Mouse (Mus musculus) forebrain, postnatal 0 days (tissue): Measurements from ENCODE around the gene Esr1. TPM values are rescaled to one million over a fixed set of nuclear protein-coding genes. Genes with fewer than 3 reads are reported as not detected.

ENCODE experiments used
- ATAC-seq: fragments of 200-750 bp; cut with Nextera tagmentation; 2 replicates; pipeline ENCODE4 v1.8.0; 2017; ENCODE audit warnings: mild to moderate bottlenecking, moderate library complexity
- DNase-seq: peaks from one replicate; pipeline ENCODE4 v3.0.0-alpha.2; 2015
- H3K27ac ChIP-seq: fragments of 300-500 bp; sonication (generic); 2 replicates; pipeline ENCODE4 v1.5.1; 2014; ENCODE audit warnings: low read depth, mild to moderate bottlenecking, antibody characterized with exemption, low read length, moderate library complexity, mixed read lengths
- H3K27me3 ChIP-seq: fragments of 300-500 bp; sonication (generic); 2 replicates; pipeline ENCODE4 v1.6.1; 2014; ENCODE audit warnings: mild to moderate bottlenecking, low read length, mixed read lengths; ENCODE audit not compliant: insufficient read depth
- H3K36me3 ChIP-seq: fragments of 300-500 bp; sonication (generic); 2 replicates; pipeline ENCODE4 v1.6.1; 2014; ENCODE audit warnings: mild to moderate bottlenecking, moderate library complexity; ENCODE audit not compliant: insufficient read depth
- H3K4me1 ChIP-seq: fragments of 300-500 bp; sonication (generic); 2 replicates; pipeline ENCODE4 v1.6.1; 2014; ENCODE audit warnings: antibody characterized with exemption; ENCODE audit not compliant: insufficient read depth
- H3K4me2 ChIP-seq: fragments of 300-500 bp; sonication (generic); 2 replicates; pipeline ENCODE4 v1.6.1; 2014; ENCODE audit warnings: low read depth, mild to moderate bottlenecking, moderate library complexity
- H3K4me3 ChIP-seq: fragments of 300-500 bp; sonication (generic); 2 replicates; pipeline ENCODE4 v1.5.1; 2014; ENCODE audit warnings: low read depth, low read length, mixed read lengths
- H3K9ac ChIP-seq: fragments of 300-500 bp; sonication (generic); 2 replicates; pipeline ENCODE4 v1.6.1; 2014; ENCODE audit warnings: mild to moderate bottlenecking
- H3K9me3 ChIP-seq: fragments of 300-500 bp; sonication (generic); 2 replicates; pipeline ENCODE4 v1.6.1; 2016; ENCODE audit warnings: low read length
- CTCF ChIP-seq: sonication (generic); IDR thresholded peaks from 2 replicates; pipeline ENCODE4 v1.5.1; 2016; ENCODE audit warnings: antibody characterized with exemption, control low read depth, low read depth
- WGBS: fragments of 180-500 bp; shearing (Covaris S2); extraction: QIAGEN DNeasy Blood & Tissue Kit; methylation state at CpG from one replicate; pipeline ENCODE4 v1.1.7; 2014; 5-methylcytosine and 5-hydroxymethylcytosine counted together
- polyA plus RNA-seq: library from polyadenylated mRNA; unstranded; fragments of >200 nt; fragmentation: Nextera tagmentation; extraction: Ambion mirVana; gene quantifications from 2 replicates; pipeline ENCODE4 v1.2.1, GENCODE M21; 2015
- total RNA-seq: library from RNA; depleted of rRNA; stranded (reverse); fragments of >200 nt; gene quantifications from 2 replicates; pipeline ENCODE4 v1.2.3, GENCODE M21; 2014

Esr1 gene
- total and polyA plus RNA-seq, 2 experiments from 2014 or later, result 1.2 to 1.3 TPM

DNA sequence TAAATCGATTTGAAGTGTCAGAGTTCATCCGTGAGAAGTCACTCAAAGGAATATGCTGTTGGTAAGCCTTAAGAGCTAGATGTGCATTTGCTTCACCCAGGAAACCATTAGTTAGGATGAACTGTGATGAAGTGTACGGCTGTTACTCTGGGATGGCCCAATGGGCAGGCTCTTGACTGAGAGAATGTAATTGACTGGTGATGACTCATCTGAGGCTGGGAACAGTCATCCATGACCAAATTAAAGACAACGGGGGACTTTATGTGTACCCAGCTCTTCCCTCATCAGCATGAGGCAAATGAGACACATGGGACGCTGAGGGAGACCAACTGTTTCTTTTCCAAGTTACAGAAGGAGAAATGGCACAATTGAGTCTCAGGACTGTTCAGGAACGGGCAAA lies 219.2 kb downstream of the Esr1 start:
- H3K4me3 ChIP-seq, result no peak overlapping the region
- 86% methylated on average over 6 of the region's 6 CpGs for WGBS

DNA sequence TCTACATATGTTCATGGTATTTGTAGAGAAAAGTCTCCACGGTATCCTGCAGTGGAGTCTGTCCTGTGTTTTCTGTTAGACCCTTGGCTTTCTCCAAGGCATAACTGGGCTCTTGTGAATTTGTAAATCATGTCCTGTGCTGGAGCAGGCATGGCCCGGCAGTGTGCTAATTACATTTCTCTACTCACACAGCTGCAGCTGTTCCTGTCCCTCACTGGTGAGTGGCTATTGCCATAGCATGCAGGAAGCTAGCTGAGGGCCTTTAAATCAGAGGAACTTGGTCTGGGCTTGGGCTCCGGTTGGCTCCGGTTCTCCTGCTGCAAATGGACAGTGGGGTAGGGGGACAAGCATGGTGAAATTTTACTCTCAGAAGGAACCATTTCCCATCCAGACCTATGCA lies 226.7 kb downstream of the Esr1 start:
- H3K27me3 ChIP-seq, result no peaks in the 10 kb centered on the region
- H3K4me2 ChIP-seq, result no peak overlapping the region
- no peak for TF ChIP-seq CTCF
- no peaks in the 10 kb centered on the region for H3K4me1 ChIP-seq
- H3K9ac ChIP-seq, result no peak overlapping the region
- WGBS, result 81% methylated on average over 4 of the region's 4 CpGs
- DNase-seq (no peak), ATAC-seq (no peak)
- H3K27ac ChIP-seq, result no peak overlapping the region
- H3K36me3 ChIP-seq, result no peaks in the 10 kb centered on the region
- no peak overlapping the region for H3K4me3 ChIP-seq
- no peaks in the 10 kb centered on the region for H3K9me3 ChIP-seq

More for the DNA sequence above, 219.2 kb downstream of the Esr1 start:
- DNase-seq, result no peak
- Histone ChIP-seq H3K36me3 (no peaks in the 10 kb centered on the region), H3K9ac (no peak overlapping the region), H3K4me2 (no peak overlapping the region), H3K9me3 (no peaks in the 10 kb centered on the region), H3K4me1 (no peaks in the 10 kb centered on the region), H3K27me3 (no peaks in the 10 kb centered on the region), H3K27ac (no peak overlapping the region)
- TF ChIP-seq CTCF, result no peak
- no peak for ATAC-seq

DNA sequence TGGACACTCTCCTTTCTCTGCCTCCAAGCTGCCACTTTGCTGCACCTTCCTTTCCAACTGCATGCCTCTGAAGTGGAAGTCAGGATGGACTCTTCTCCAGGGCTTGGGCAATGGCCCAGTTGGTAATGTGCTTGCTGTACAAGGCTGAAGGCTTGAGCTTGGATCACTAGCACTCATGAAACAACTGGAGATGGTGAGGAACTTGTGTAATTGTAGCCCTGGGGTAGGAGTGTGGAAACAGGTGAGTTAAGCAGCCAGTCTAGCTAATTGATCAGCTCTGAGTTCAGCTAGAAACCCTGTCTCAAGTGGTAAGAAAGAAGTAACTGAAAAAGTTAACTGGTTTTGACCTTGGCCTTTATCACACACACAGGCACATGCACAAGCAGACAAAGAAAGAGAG lies 229.6 kb downstream of the Esr1 start:
- Histone ChIP-seq H3K4me2 (no peak overlapping the region), H3K27ac (no peak overlapping the region), H3K27me3 (no peaks in the 10 kb centered on the region), H3K4me1 (no peaks in the 10 kb centered on the region), H3K4me3 (no peak overlapping the region), H3K9me3 (no peaks in the 10 kb centered on the region), H3K36me3 (no peaks in the 10 kb centered on the region), H3K9ac (no peak overlapping the region)
- DNase-seq (no peak), ATAC-seq (no peak)
- TF ChIP-seq CTCF, result no peak

DNA sequence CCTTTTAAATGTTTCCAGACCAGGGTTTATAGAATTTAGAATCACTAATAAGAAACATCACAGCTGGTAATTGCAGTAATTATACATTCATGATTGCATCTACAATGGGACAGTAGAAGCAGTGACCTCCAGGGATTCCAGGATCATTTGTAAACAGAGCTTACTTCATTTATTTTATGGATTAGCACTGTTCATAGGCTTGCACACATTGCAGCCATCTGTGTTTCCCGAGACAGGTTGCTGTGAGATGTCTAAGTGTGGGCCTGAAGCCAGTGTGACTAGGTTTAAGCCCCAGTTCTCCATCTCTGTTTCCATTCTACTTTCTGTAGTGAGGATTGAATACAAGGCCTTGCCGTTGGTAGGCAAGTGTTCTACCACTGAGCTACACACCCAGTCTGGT lies 236.1 kb downstream of the Esr1 start:
- H3K4me1 ChIP-seq, result no peaks in the 10 kb centered on the region
- no peak overlapping the region for H3K9ac ChIP-seq
- no peaks in the 10 kb centered on the region for H3K9me3 ChIP-seq
- no peak for DNase-seq
- H3K4me3 ChIP-seq, result no peak overlapping the region
- 72% methylated on average over 2 of the region's 2 CpGs for WGBS
- H3K36me3 ChIP-seq, result no peaks in the 10 kb centered on the region
- no peak for TF ChIP-seq CTCF
- H3K27ac ChIP-seq, result no peak overlapping the region
- no peaks in the 10 kb centered on the region for H3K27me3 ChIP-seq
- ATAC-seq, result no peak
- H3K4me2 ChIP-seq, result no peak overlapping the region

DNA sequence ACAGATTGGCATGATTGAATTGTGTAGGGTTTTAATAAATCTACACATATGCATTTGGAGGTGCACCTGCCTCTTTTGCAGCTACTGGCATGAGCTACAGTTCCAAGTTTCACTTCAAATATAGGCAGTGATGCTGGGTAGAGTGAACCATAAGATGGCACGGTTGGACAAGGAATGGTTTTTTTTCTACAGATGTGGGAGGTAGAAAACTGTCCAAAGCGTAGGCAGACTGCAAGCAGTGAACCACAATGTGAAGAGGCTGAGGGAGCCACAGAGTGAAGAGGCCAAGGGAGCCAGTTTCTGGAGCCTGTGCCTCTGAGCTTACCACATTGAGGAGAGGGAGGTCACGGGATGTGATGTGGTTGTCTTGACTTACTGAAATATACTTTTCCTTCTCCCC lies 238.5 kb downstream of the Esr1 start:
- no peak overlapping the region for H3K4me2 ChIP-seq
- H3K27me3 ChIP-seq, result no peaks in the 10 kb centered on the region
- ATAC-seq (no peak), DNase-seq (no peak)
- H3K9ac ChIP-seq, result no peak overlapping the region
- 89% methylated on average over 3 of the region's 3 CpGs for WGBS
- no peak for TF ChIP-seq CTCF
- no peak overlapping the region for H3K4me3 ChIP-seq
- no peak overlapping the region for H3K27ac ChIP-seq
- H3K36me3 ChIP-seq, result no peaks in the 10 kb centered on the region
- no peaks in the 10 kb centered on the region for H3K9me3 ChIP-seq
- no peaks in the 10 kb centered on the region for H3K4me1 ChIP-seq

DNA sequence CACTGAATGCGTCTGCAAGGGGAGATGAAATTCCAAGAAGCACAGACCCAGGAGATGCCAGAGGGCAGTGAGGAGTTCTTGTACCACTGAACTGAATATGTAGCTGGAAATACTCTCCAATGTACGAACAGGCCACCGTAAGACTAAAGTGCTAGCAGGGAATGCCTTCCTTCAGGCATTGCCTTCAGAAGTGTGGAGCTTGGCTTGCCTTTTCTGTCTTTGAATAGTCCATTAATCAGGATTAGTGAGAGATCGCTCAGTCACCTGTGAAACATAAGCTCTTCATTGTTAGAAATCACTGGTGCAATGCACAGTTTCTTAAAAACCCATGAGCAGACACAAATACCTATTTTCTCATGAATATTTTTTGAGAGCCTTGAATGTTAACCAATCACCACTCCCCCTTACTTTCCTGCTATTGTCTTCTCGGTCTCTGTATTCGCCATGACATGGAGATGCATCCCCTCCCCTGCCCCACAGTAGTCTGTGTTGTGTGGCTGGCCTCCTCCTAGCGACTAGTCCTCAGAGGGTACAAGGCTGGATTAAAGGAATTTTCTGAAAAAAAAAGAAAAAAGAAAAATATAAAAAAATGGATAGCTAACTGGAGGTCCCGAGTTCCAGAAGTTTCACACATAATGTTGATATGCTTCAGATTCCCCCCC lies 263.8 kb downstream of the Esr1 start:
- DNase-seq (no peak), ATAC-seq (no peak)
- H3K9ac ChIP-seq, result no peak overlapping the region
- H3K4me2 ChIP-seq, result no peak overlapping the region
- 14% methylated on average over 8 of the region's 8 CpGs for WGBS
- H3K27ac ChIP-seq, result no peak overlapping the region
- H3K4me3 ChIP-seq, result no peak overlapping the region
- H3K27me3 ChIP-seq, result no peaks in the 10 kb centered on the region
- TF ChIP-seq CTCF, result no peak
- H3K9me3 ChIP-seq, result no peaks in the 10 kb centered on the region
- no peaks in the 10 kb centered on the region for H3K4me1 ChIP-seq
- no peaks in the 10 kb centered on the region for H3K36me3 ChIP-seq

DNA sequence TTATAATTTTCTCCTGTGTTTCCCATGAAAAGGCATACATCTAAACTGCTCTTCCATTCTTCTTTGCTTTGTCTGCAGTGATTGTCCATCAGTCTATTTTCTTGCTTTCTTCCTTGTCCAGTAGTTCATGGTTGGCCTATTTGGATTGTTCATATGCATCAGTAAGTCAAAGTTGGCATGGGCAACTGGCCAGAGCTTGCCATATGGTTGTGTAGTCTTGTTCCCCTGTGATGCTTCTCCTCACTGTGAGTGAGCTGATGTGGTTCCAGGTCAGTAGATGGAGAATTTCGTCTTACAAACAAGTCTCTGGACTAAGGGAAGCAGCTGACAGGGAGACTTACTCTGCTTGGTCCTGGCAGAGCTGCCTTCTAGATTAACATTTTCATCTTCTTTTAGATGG lies 270.0 kb downstream of the Esr1 start:
- Histone ChIP-seq H3K9ac (no peak overlapping the region), H3K36me3 (no peaks in the 10 kb centered on the region), H3K4me2 (no peak overlapping the region), H3K9me3 (no peaks in the 10 kb centered on the region), H3K27ac (no peak overlapping the region), H3K4me1 (peaks cover 4% of the 10 kb centered on the region; the same call in 1 of the 2 replicates), H3K4me3 (no peak overlapping the region), H3K27me3 (no peaks in the 10 kb centered on the region)
- ATAC-seq, result no peak
- WGBS, result 71% methylated on average over 1 of the region's 1 CpGs
- DNase-seq, result no peak
- no peak for TF ChIP-seq CTCF
